Mouse (Mus musculus): Measurements from ENCODE around the gene Cd276. TPM values are rescaled to one million over a fixed set of nuclear protein-coding genes. Genes with fewer than 3 reads are reported as not detected.

Gene Cd276
- polyA plus RNA-seq, 1 experiment from 2014 or later, result 39.2 TPM

DNA sequence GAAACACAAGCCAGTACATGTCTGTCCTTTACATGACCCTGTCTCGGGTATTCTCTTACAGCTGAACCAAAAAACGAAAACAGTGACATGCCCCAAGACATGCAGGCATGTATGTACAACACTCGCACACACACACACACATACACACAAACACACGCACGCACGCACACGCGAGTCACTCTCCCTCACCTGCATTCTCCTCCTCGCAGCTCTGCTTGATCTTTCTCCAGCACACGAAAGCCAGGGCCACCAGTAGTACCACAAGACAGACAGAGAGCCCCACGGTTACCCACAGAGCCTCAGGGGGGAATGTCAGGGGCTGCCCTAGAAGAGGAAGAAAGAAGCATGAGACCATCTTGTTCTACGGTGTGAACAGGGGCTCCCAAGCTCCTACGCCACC lies 24.8 kb downstream of the Cd276 start:
- H3K4me1 ChIP-seq (replicated peaks), result no peaks in the 10 kb centered on the region
- H3K36me3 ChIP-seq, result peaks cover 70% of the 10 kb centered on the region
- WGBS, result 84% methylated on average over 13 of the region's 13 CpGs
- no peak overlapping the region for H3K9ac ChIP-seq
- no peaks in the 10 kb centered on the region for H3K27me3 ChIP-seq (replicated peaks)
- no peak for ATAC-seq (ENCODE audit: insufficient number of reproducible peaks, low FRiP score)
- no peak overlapping the region for H3K4me2 ChIP-seq
- H3K4me3 ChIP-seq, result no peak overlapping the region
- H3K27ac ChIP-seq (ENCODE audit: poor library complexity, severe bottlenecking), result no peak overlapping the region
- H3K9me3 ChIP-seq (replicated peaks), result no peaks in the 10 kb centered on the region

DNA sequence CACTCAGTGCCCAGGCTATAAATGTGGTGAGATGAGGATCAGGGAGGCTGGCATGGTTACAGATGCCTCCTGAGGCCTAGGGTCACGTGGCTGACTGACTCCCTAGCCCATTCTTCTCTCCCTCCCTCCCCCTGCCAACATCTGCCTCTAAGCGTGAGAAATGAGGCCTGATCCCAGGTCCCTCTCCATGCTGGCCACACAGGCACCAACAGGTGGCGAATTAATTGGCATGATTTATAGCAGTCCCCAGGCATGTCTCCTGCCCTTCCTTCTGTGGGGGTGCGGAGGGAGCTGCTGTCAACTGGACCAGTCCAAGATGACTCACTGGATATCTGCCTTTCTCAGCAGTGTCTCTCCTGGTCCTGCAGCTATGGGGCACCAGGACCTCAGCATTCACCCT lies 27.4 kb downstream of the Cd276 start:
- H3K4me3 ChIP-seq, result no peak overlapping the region
- no peaks in the 10 kb centered on the region for H3K9me3 ChIP-seq (replicated peaks)
- H3K36me3 ChIP-seq, result peaks cover 68% of the 10 kb centered on the region
- 79% methylated on average over 4 of the region's 4 CpGs for WGBS
- no peak overlapping the region for H3K9ac ChIP-seq
- no peak overlapping the region for H3K27ac ChIP-seq (ENCODE audit: poor library complexity, severe bottlenecking)
- H3K4me2 ChIP-seq, result no peak overlapping the region
- H3K27me3 ChIP-seq (replicated peaks), result no peaks in the 10 kb centered on the region
- no peaks in the 10 kb centered on the region for H3K4me1 ChIP-seq (replicated peaks)
- ATAC-seq (ENCODE audit: insufficient number of reproducible peaks, low FRiP score), result no peak

DNA sequence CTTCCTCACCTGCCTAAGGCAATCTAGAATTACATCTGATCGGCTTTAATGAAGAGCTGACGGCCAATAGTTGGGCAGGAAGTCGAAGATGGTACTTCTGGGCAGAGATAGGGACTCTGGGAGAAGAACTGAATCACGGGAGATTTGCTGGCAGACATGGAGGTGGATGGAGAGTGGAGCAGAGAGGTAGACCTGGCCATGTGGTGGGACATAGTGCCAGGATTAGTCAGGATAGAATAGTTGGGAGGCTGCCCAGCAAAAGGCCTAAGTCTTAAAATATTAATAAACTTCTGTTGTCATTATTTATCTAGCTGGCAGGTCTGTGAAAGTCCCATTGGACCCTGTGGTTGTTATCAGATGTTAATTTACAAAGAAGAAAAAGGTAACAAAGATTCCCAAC lies 30.1 kb downstream of the Cd276 start:
- Histone ChIP-seq H3K9ac (no peak overlapping the region), H3K27ac (ENCODE audit: poor library complexity, severe bottlenecking) (no peak overlapping the region), H3K4me1 (replicated peaks) (peaks cover 21% of the 10 kb centered on the region), H3K9me3 (replicated peaks) (no peaks in the 10 kb centered on the region), H3K36me3 (peaks cover 56% of the 10 kb centered on the region), H3K4me2 (no peak overlapping the region), H3K4me3 (no peak overlapping the region), H3K27me3 (replicated peaks) (no peaks in the 10 kb centered on the region)
- WGBS, result 75% methylated on average over 4 of the region's 4 CpGs
- ATAC-seq (ENCODE audit: insufficient number of reproducible peaks, low FRiP score), result no peak

DNA sequence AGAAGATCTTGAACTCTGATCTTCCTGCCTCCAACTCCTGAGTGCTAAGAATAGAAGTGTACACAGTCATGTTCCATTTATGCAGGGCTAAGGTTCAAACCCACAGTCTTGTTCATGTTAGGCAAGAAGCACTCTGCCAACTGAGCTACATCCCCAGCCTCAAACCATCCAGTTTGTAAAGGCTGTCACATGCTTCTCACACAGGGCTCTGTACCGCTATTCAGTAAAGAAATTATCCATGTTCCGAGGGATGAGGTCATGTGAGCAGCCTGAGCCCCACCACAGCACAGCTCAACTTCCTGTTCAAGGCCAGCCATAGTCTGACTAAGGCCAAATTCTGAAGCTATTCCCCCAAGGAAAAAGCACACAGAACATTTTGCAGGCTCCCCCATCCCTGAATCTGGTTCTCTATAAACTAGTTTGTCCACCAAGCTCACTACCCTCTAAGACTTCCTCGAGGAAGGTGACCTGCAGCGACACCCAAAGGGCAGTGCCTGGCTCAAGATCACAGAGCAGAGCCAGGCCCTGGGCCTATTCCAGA lies 33.3 kb downstream of the Cd276 start:
- peaks cover 21% of the 10 kb centered on the region for H3K4me1 ChIP-seq (replicated peaks)
- 41% methylated on average over 4 of the region's 4 CpGs for WGBS
- no peak overlapping the region for H3K27ac ChIP-seq (ENCODE audit: poor library complexity, severe bottlenecking)
- no peak overlapping the region for H3K4me3 ChIP-seq
- no peaks in the 10 kb centered on the region for H3K9me3 ChIP-seq (replicated peaks)
- no peak overlapping the region for H3K4me2 ChIP-seq
- no peak for ATAC-seq (ENCODE audit: insufficient number of reproducible peaks, low FRiP score)
- H3K27me3 ChIP-seq (replicated peaks), result no peaks in the 10 kb centered on the region
- H3K36me3 ChIP-seq, result peaks cover 27% of the 10 kb centered on the region
- H3K9ac ChIP-seq, result no peak overlapping the region

DNA sequence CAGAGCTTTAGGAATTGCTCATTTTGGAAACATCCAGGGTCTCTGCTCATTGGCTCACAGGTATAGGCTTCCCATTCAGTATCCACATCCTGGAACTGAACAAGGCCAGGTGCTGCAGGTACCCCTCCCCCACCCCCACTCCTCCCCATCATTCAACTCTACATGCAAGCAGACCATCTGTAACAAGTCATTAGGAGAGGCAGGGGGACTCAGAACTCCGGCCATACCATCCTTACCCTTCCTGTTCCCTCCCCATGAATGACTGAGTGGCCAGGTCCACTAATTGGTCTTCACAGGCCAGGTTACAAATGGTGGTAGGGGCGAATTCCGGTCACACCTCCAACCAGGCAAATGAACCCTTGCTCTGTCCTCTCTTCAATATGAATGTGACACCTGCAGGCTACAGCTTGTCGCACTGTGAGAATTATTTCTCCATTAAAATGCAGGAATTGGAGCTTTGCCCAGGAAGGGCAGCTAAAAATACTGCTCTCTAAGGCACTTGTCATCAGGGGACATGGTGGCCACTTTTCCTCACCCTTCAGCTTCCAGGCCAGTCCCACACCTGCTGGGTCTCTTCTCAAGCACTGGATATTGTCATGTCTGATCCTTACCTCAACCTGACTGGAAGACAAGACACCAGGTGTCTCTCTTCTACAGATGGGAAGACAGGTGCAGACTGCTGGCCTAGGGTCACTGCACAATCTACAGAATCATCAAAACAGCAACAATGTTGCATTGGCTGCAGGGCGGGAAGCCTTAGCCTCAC lies 34.2 kb downstream of the Cd276 start:
- no peak for ATAC-seq (ENCODE audit: insufficient number of reproducible peaks, low FRiP score)
- no peak overlapping the region for H3K4me2 ChIP-seq

DNA sequence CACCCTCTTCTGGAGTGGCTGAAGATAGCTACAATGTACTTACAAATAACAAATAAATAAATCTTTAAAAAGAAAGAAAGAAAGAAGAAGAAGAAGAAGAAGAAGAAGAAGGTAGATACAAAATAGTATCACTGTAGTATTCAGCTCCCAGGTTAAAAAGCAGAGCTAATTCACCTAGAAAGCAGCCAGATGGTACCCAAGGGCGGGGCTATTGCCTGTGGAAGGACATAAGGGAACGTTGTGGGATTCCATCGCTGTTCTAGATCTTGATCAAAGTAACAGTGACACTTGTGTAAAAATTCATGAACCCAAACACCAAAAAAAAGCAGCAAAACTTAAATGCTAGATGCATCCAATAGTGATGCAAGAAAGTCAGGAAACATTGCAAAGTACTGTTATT lies 35.3 kb downstream of the Cd276 start:
- Histone ChIP-seq H3K36me3 (peaks cover 7% of the 10 kb centered on the region), H3K4me2 (no peak overlapping the region), H3K27me3 (replicated peaks) (0 out of 2 replicates have a peak, but pooled peaks cover 3% of the 10 kb centered on the region), H3K9me3 (replicated peaks) (no peaks in the 10 kb centered on the region), H3K4me3 (no peak overlapping the region), H3K27ac (ENCODE audit: poor library complexity, severe bottlenecking) (no peak overlapping the region), H3K4me1 (replicated peaks) (peaks cover 21% of the 10 kb centered on the region), H3K9ac (no peak overlapping the region)
- 87% methylated on average over 3 of the region's 3 CpGs for WGBS
- no peak for ATAC-seq (ENCODE audit: insufficient number of reproducible peaks, low FRiP score)

More for the DNA sequence above, 34.2 kb downstream of the Cd276 start:
- Histone ChIP-seq H3K9me3 (replicated peaks) (no peaks in the 10 kb centered on the region), H3K27me3 (replicated peaks) (0 out of 2 replicates have a peak, but pooled peaks cover 3% of the 10 kb centered on the region), H3K27ac (ENCODE audit: poor library complexity, severe bottlenecking) (no peak overlapping the region), H3K4me1 (replicated peaks) (peaks cover 21% of the 10 kb centered on the region), H3K36me3 (peaks cover 17% of the 10 kb centered on the region), H3K4me3 (no peak overlapping the region), H3K9ac (no peak overlapping the region)
- WGBS, result 69% methylated on average over 5 of the region's 5 CpGs

DNA sequence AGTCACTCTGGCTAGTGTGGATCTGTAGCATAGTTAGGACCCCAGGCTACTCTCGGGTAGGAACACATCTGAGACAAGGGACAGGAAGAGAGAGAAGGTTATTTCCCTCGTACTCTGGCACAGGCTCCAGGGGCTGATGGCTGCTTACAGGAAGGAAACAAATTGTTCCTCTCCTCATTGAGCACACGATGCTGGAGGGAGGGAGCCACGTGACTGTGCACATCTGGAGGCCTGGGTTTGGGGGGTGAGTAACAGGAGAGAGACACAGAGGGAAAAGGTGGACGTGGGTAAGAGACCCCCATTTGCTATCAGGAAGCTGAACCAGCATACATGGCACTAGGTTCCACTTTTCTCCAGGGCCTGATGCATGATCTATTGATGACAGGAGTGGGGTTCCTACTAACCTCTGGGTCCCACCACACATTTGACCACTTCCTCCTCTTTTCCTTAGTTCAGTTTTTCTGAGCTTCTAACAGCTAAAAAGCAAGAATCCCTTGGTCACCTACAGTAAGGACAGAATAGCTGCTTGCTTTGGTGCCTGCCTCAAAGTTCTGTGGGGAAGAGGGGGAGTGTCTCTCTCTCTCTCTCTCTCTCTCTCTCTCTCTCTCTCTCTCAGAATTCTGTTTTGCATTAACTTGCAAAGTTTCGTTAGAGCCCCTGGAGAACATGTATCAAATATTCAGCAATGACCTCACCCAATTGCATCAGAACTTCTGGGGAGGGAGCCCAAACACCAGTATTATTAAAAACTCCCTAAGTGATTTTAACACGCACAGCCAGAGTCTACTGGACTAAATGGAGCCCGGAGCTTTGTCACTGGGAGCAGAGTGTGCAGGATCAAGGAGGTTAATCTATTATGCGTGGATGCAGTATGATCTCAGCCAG lies 37.1 kb downstream of the Cd276 start:
- H3K4me2 ChIP-seq, result no peak overlapping the region
- no peak overlapping the region for H3K27ac ChIP-seq (ENCODE audit: poor library complexity, severe bottlenecking)
- H3K4me3 ChIP-seq, result no peak overlapping the region
- H3K4me1 ChIP-seq (replicated peaks), result peaks cover 21% of the 10 kb centered on the region
- H3K27me3 ChIP-seq (replicated peaks), result 0 out of 2 replicates have a peak, but pooled peaks cover 3% of the 10 kb centered on the region
- no peak for ATAC-seq (ENCODE audit: insufficient number of reproducible peaks, low FRiP score)
- no peaks in the 10 kb centered on the region for H3K36me3 ChIP-seq
- no peaks in the 10 kb centered on the region for H3K9me3 ChIP-seq (replicated peaks)
- WGBS, result 47% methylated on average over 9 of the region's 9 CpGs
- no peak overlapping the region for H3K9ac ChIP-seq

DNA sequence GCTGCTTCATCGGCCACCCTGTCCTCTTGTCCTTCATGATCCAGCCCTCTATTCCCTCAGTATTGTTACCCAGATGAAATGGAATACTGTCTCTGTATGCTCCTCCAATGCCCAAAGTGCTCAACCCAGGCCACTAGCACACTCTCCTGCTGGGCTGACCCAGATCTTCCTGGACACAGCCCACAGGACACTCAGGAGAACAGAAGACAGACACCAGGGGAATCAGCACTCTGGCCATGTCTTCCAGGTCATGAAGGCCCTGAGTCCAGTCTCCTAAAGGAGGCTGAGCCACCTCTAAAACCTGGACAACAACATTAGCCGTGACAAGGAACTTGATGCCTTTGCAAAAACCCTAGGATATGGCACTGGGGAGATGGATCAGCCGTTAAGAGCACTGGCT lies 38.8 kb downstream of the Cd276 start:
- WGBS, result 83% methylated on average over 3 of the region's 3 CpGs

DNA sequence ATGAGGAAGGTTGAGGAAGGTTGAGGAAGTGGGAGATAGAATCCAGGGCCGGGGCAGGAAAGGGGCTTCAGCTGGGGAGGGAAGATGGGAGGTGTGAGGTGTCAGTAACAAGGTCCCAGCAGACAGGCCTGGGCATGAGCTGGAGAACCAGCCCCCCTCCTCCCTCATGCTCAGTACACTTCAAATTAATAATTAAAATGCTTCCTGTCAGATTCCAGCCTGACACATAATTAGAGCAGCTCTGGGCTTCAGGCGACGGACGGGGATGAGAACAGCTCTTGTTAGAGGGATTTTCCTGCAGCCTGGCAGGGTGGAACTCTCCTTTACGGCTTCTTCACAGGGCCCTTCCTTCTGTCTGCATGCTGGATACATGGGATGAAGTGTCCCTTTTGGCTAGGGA lies 41.5 kb downstream of the Cd276 start:
- Histone ChIP-seq H3K4me2 (no peak overlapping the region), H3K9me3 (replicated peaks) (peaks cover under 1% of the 10 kb centered on the region; the same call in 1 of the 2 replicates), H3K4me3 (no peak overlapping the region), H3K9ac (no peak overlapping the region), H3K27ac (ENCODE audit: poor library complexity, severe bottlenecking) (no peak overlapping the region), H3K27me3 (replicated peaks) (0 out of 2 replicates have a peak, but pooled peaks cover 3% of the 10 kb centered on the region), H3K4me1 (replicated peaks) (no peaks in the 10 kb centered on the region), H3K36me3 (no peaks in the 10 kb centered on the region)
- ATAC-seq (ENCODE audit: insufficient number of reproducible peaks, low FRiP score), result no peak
- 61% methylated on average over 5 of the region's 5 CpGs for WGBS

More for the DNA sequence above, 38.8 kb downstream of the Cd276 start:
- H3K27me3 ChIP-seq (replicated peaks), result 0 out of 2 replicates have a peak, but pooled peaks cover 3% of the 10 kb centered on the region
- H3K9me3 ChIP-seq (replicated peaks), result no peaks in the 10 kb centered on the region
- H3K4me2 ChIP-seq, result no peak overlapping the region
- peaks cover 11% of the 10 kb centered on the region for H3K4me1 ChIP-seq (replicated peaks)
- no peak overlapping the region for H3K4me3 ChIP-seq
- H3K36me3 ChIP-seq, result no peaks in the 10 kb centered on the region
- no peak overlapping the region for H3K9ac ChIP-seq
- H3K27ac ChIP-seq (ENCODE audit: poor library complexity, severe bottlenecking), result no peak overlapping the region
- ATAC-seq (ENCODE audit: insufficient number of reproducible peaks, low FRiP score), result no peak

DNA sequence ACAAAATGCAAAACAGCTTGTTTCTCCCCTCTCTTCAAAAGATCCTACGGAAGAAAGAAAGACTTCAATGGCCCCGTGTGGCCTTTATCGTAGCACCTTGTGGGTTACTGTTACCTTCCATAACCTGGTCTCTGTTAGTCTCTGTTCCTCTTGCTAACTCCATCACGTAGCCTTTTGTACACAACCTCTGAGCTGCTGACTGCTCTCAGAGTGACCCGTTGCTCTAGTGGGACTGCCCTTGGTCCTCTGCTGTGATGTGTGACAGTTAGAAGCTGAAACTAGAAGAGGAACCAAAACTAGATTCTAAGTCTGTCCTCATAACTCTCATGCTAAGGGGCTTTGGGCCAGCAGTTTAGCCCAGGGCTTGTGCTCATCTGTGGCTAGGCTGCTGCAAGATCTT lies 44.8 kb downstream of the Cd276 start:
- ATAC-seq (ENCODE audit: insufficient number of reproducible peaks, low FRiP score), result no peak
- no peaks in the 10 kb centered on the region for H3K36me3 ChIP-seq

More for the DNA sequence above, 44.8 kb downstream of the Cd276 start:
- Histone ChIP-seq H3K27ac (ENCODE audit: poor library complexity, severe bottlenecking) (no peak overlapping the region), H3K9ac (no peak overlapping the region), H3K27me3 (replicated peaks) (no peaks in the 10 kb centered on the region), H3K9me3 (replicated peaks) (peaks cover 3% of the 10 kb centered on the region; the same call in 1 of the 2 replicates), H3K4me1 (replicated peaks) (no peaks in the 10 kb centered on the region), H3K4me3 (no peak overlapping the region), H3K4me2 (no peak overlapping the region)
- WGBS, result 86% methylated on average over 5 of the region's 5 CpGs
